Mouse (Mus musculus) kidney, postnatal 10 days (tissue): ENCODE results near the gene Mta2.

Experiments
- DNase-seq: peaks from one replicate; pipeline ENCODE4 v3.0.0; 2021; ENCODE audit warnings: mixed read lengths

Gene Mta2

GRCm38 (mm10) chr19:8992769-8993624 lies 51.3 kb downstream of the Mta2 start:
- DNase-seq, result peak; percentile 93

GRCm38 (mm10) chr19:8993625-8993912 lies 51.9 kb downstream of the Mta2 start:
- DNase-seq, result no peak

GRCm38 (mm10) chr19:8994813-8995607 lies 53.3 kb downstream of the Mta2 start:
- DNase-seq, result no peak

- DNase-seq, result no peak
Measured at GRCm38 (mm10) chr19:8996601-8997000, 54.9 kb downstream of the Mta2 start.

GRCm38 (mm10) chr19:8997546-8997945 lies 55.9 kb downstream of the Mta2 start:
- DNase-seq, result peak; percentile 87

- DNase-seq, result no peak
Measured at GRCm38 (mm10) chr19:8998546-8998945, 56.9 kb downstream of the Mta2 start.

GRCm38 (mm10) chr19:8999223-8999622 lies 57.5 kb downstream of the Mta2 start:
- DNase-seq, result peak; percentile 47
